Mouse (Mus musculus) liver, embryonic 15.5 days (tissue): ENCODE measurements around the gene Urb2. TPM values are rescaled to one million over a fixed set of nuclear protein-coding genes. Genes with fewer than 3 reads are reported as not detected.
"Not testable (repeated sequence)": the region's sequence is repeated elsewhere in the genome, so short reads cannot be mapped to it uniquely, and the experiment has no call there.

ENCODE experiments used
- ATAC-seq: fragments of 200-750 bp; cut with Nextera tagmentation; 2 replicates; pipeline ENCODE4 v1.8.0; 2017; ENCODE audit warnings: moderate number of reproducible peaks, mild to moderate bottlenecking, moderate library complexity; ENCODE audit not compliant: insufficient read depth
- H3K27ac ChIP-seq: fragments of 300-500 bp; sonication (generic); replicated peaks from 2 replicates; pipeline ENCODE4 v1.5.1; 2015; ENCODE audit warnings: mild to moderate bottlenecking, inconsistent platforms
- H3K27me3 ChIP-seq: fragments of 300-500 bp; sonication (generic); 2 replicates; pipeline ENCODE4 v1.6.1; 2015; ENCODE audit warnings: mild to moderate bottlenecking, inconsistent platforms
- H3K36me3 ChIP-seq: fragments of 300-500 bp; sonication (generic); replicated peaks from 2 replicates; pipeline ENCODE4 v1.6.1; 2015; ENCODE audit warnings: moderate library complexity, mild to moderate bottlenecking, inconsistent platforms
- H3K4me1 ChIP-seq: fragments of 300-500 bp; sonication (generic); replicated peaks from 2 replicates; pipeline ENCODE4 v1.6.1; 2015; ENCODE audit warnings: inconsistent platforms
- H3K4me2 ChIP-seq: fragments of 300-500 bp; sonication (generic); 2 replicates; pipeline ENCODE4 v1.6.1; 2015; ENCODE audit warnings: moderate library complexity, mild to moderate bottlenecking, inconsistent platforms
- H3K4me3 ChIP-seq: fragments of 300-500 bp; sonication (generic); replicated peaks from 2 replicates; pipeline ENCODE4 v1.5.1; 2015; ENCODE audit warnings: mild to moderate bottlenecking, inconsistent platforms
- H3K9ac ChIP-seq: fragments of 300-500 bp; sonication (generic); 2 replicates; pipeline ENCODE4 v1.6.1; 2015; ENCODE audit warnings: moderate library complexity, mild to moderate bottlenecking, inconsistent platforms
- H3K9me3 ChIP-seq: fragments of 300-500 bp; sonication (generic); replicated peaks from 2 replicates; pipeline ENCODE4 v1.6.1; 2016; ENCODE audit warnings: inconsistent platforms
- WGBS: fragments of 180-500 bp; shearing (Covaris S2); methylation state at CpG from one replicate; pipeline ENCODE4 v1.1.7; 2015; ENCODE audit warnings: mixed read lengths; ENCODE audit not compliant: insufficient replicate concordance; 5-methylcytosine and 5-hydroxymethylcytosine counted together
- polyA plus RNA-seq: library from polyadenylated mRNA; unstranded; fragments of >200 nt; fragmentation: Nextera tagmentation; extraction: Ambion mirVana; gene quantifications from 2 replicates; pipeline ENCODE4 v1.2.1, GENCODE M21; 2015

Gene Urb2
- polyA plus RNA-seq, 1 experiment from 2014 or later: 2.4 TPM

- H3K27me3 ChIP-seq: no peaks in the 10 kb centered on the region
- peaks cover 81% of the 10 kb centered on the region for H3K4me1 ChIP-seq
- H3K9ac ChIP-seq: peak overlapping the region; percentile 66
- peaks cover 12% of the 10 kb centered on the region for H3K36me3 ChIP-seq
- peak overlapping the region; percentile 43 for H3K4me3 ChIP-seq
- H3K4me2 ChIP-seq: peak overlapping the region; percentile 76
- no peaks in the 10 kb centered on the region for H3K9me3 ChIP-seq
- peak; percentile 63 for ATAC-seq
- WGBS: 17% methylated on average over 7 of the region's 7 CpGs
- peak overlapping the region; percentile 96 for H3K27ac ChIP-seq
These were observed 32.2 kb upstream of the Urb2 start for GRCm38 (mm10) chr8:123989128-123989527.

GRCm38 (mm10) chr8:123990277-123991049 lies 30.8 kb upstream of the Urb2 start:
- peaks cover 68% of the 10 kb centered on the region for H3K4me1 ChIP-seq
- peak overlapping the region; percentile 66 for H3K9ac ChIP-seq
- ATAC-seq: peak; percentile 35
- peak overlapping the region; percentile 76 for H3K4me2 ChIP-seq
- H3K27me3 ChIP-seq: no peaks in the 10 kb centered on the region
- peak overlapping the region; percentile 43 for H3K4me3 ChIP-seq
- H3K9me3 ChIP-seq: no peaks in the 10 kb centered on the region
- peak overlapping the region; percentile 96 for H3K27ac ChIP-seq
- WGBS: 19% methylated on average over 13 of the region's 13 CpGs
- peaks cover 25% of the 10 kb centered on the region for H3K36me3 ChIP-seq

- WGBS: 64% methylated on average over 8 of the region's 8 CpGs
- H3K27ac ChIP-seq: peak overlapping the region; percentile 73
- H3K36me3 ChIP-seq: peaks cover 43% of the 10 kb centered on the region
- no peak overlapping the region for H3K4me2 ChIP-seq
- H3K9me3 ChIP-seq: no peaks in the 10 kb centered on the region
- H3K27me3 ChIP-seq: no peaks in the 10 kb centered on the region
- H3K9ac ChIP-seq: no peak overlapping the region
- ATAC-seq: no peak
- peaks cover 47% of the 10 kb centered on the region for H3K4me1 ChIP-seq
- no peak overlapping the region for H3K4me3 ChIP-seq
These were observed 28.7 kb upstream of the Urb2 start for GRCm38 (mm10) chr8:123992587-123992986.

- Histone ChIP-seq H3K9me3 (no peaks in the 10 kb centered on the region), H3K4me2 (no peak overlapping the region), H3K36me3 (peaks cover 51% of the 10 kb centered on the region), H3K4me1 (peaks cover 40% of the 10 kb centered on the region), H3K9ac (no peak overlapping the region), H3K27ac (no peak overlapping the region), H3K27me3 (no peaks in the 10 kb centered on the region), H3K4me3 (no peak overlapping the region)
- ATAC-seq: no peak
- WGBS: 81% methylated on average over 5 of the region's 5 CpGs
These were observed 27.7 kb upstream of the Urb2 start for GRCm38 (mm10) chr8:123993597-123993996.

GRCm38 (mm10) chr8:123993997-123994396 lies 27.3 kb upstream of the Urb2 start:
- H3K4me2 ChIP-seq: no peak overlapping the region
- no peak for ATAC-seq
- H3K36me3 ChIP-seq: peaks cover 55% of the 10 kb centered on the region
- peaks cover 37% of the 10 kb centered on the region for H3K4me1 ChIP-seq
- WGBS: 78% methylated on average over 3 of the region's 3 CpGs
- no peaks in the 10 kb centered on the region for H3K27me3 ChIP-seq
- no peak overlapping the region for H3K4me3 ChIP-seq
- H3K9ac ChIP-seq: no peak overlapping the region
- no peak overlapping the region for H3K27ac ChIP-seq
- H3K9me3 ChIP-seq: no peaks in the 10 kb centered on the region

- no peaks in the 10 kb centered on the region for H3K9me3 ChIP-seq
- peaks cover 93% of the 10 kb centered on the region for H3K36me3 ChIP-seq
- H3K27ac ChIP-seq: no peak overlapping the region
- ATAC-seq: no peak
- no peaks in the 10 kb centered on the region for H3K4me1 ChIP-seq
- H3K9ac ChIP-seq: no peak overlapping the region
- 78% methylated on average over 2 of the region's 2 CpGs for WGBS
- H3K27me3 ChIP-seq: no peaks in the 10 kb centered on the region
- no peak overlapping the region for H3K4me2 ChIP-seq
- H3K4me3 ChIP-seq: no peak overlapping the region
These were observed 21.7 kb upstream of the Urb2 start for GRCm38 (mm10) chr8:123999568-123999967.

- Histone ChIP-seq H3K36me3 (peaks cover 98% of the 10 kb centered on the region), H3K9ac (no peak overlapping the region), H3K27ac (no peak overlapping the region), H3K9me3 (no peaks in the 10 kb centered on the region), H3K27me3 (no peaks in the 10 kb centered on the region), H3K4me3 (no peak overlapping the region), H3K4me2 (no peak overlapping the region), H3K4me1 (no peaks in the 10 kb centered on the region)
- 0 out of 2 replicates have a peak, but pooled peaks have one; percentile 4 for ATAC-seq
- WGBS: 92% methylated on average over 10 of the region's 10 CpGs
These were observed 18.7 kb upstream of the Urb2 start for GRCm38 (mm10) chr8:124002546-124003108.

- no peaks in the 10 kb centered on the region for H3K27me3 ChIP-seq
- peaks cover 26% of the 10 kb centered on the region for H3K4me1 ChIP-seq
- peaks cover 77% of the 10 kb centered on the region for H3K36me3 ChIP-seq
- ATAC-seq: no peak
- H3K27ac ChIP-seq: no peak overlapping the region
- H3K4me3 ChIP-seq: no peak overlapping the region
- WGBS: 55% methylated on average over 6 of the region's 6 CpGs
- no peaks in the 10 kb centered on the region for H3K9me3 ChIP-seq
- no peak overlapping the region for H3K4me2 ChIP-seq
- H3K9ac ChIP-seq: no peak overlapping the region
These were observed 13.5 kb upstream of the Urb2 start for GRCm38 (mm10) chr8:124007829-124008228.

- Histone ChIP-seq H3K4me2 (peak overlapping the region; percentile 20), H3K27me3 (no peaks in the 10 kb centered on the region), H3K27ac (peak overlapping the region; percentile 7; the same call in 1 of the 2 replicates), H3K9ac (no peak overlapping the region), H3K4me1 (peaks cover 48% of the 10 kb centered on the region), H3K4me3 (no peak overlapping the region), H3K36me3 (peaks cover 40% of the 10 kb centered on the region), H3K9me3 (no peaks in the 10 kb centered on the region)
- WGBS: 13% methylated on average over 3 of the region's 3 CpGs
- ATAC-seq: no peak
These were observed 9.7 kb upstream of the Urb2 start for GRCm38 (mm10) chr8:124011580-124011979.

- no peaks in the 10 kb centered on the region for H3K27me3 ChIP-seq
- H3K36me3 ChIP-seq: peaks cover 35% of the 10 kb centered on the region
- peak overlapping the region; percentile 20 for H3K4me2 ChIP-seq
- no peaks in the 10 kb centered on the region for H3K9me3 ChIP-seq
- H3K9ac ChIP-seq: no peak overlapping the region
- H3K27ac ChIP-seq: peak overlapping the region; percentile 7; the same call in 1 of the 2 replicates
- WGBS: 88% methylated on average over 3 of the region's 3 CpGs
- H3K4me3 ChIP-seq: no peak overlapping the region
- peaks cover 53% of the 10 kb centered on the region for H3K4me1 ChIP-seq
- no peak for ATAC-seq
These were observed 9.2 kb upstream of the Urb2 start for GRCm38 (mm10) chr8:124011989-124012586.

- H3K4me1 ChIP-seq: peaks cover 72% of the 10 kb centered on the region
- not testable (repeated sequence) for H3K27ac ChIP-seq, ATAC-seq
These were observed 7.0 kb upstream of the Urb2 start for GRCm38 (mm10) chr8:124014299-124014698.

More at GRCm38 (mm10) chr8:124014299-124014698, 7.0 kb upstream of the Urb2 start:
- H3K27me3 ChIP-seq, H3K4me2 ChIP-seq, H3K9ac ChIP-seq, H3K9me3 ChIP-seq, H3K4me3 ChIP-seq: not testable (repeated sequence)
- peaks cover 13% of the 10 kb centered on the region for H3K36me3 ChIP-seq
- WGBS: 72% methylated on average over 7 of the region's 7 CpGs
